Mouse (Mus musculus) left cerebral cortex, adult 2 months (tissue): ENCODE results near the gene Golga4. TPM values are rescaled to one million over a fixed set of nuclear protein-coding genes. Genes with fewer than 3 reads are reported as not detected.
"Not testable (repeated sequence)": the region's sequence is repeated elsewhere in the genome, so short reads cannot be mapped to it uniquely, and the experiment has no call there.

Source experiments
- DNase-seq, 2 experiments: peaks; one replicate each; pipeline ENCODE4 v3.0.0; 2021 to 2022; ENCODE audit warnings: low spot score in 2 of 2, mixed read lengths in 1 of 2; ENCODE audit errors: extremely low spot score in 1 of 2
- H3K27ac ChIP-seq: fragments of 200-600 bp; 2 replicates; pipeline ENCODE4 v1.8.1; 2022
- H3K4me3 ChIP-seq: fragments of 200-600 bp; 2 replicates; pipeline ENCODE4 v1.8.1; 2022
- CTCF ChIP-seq: fragments of 200-600 bp; IDR thresholded peaks from 2 replicates; pipeline ENCODE4 v1.8.1; 2022; ENCODE audit warnings: antibody characterized with exemption, mild to moderate bottlenecking, moderate library complexity
- intact Hi-C: fragments of 180-260 bp; cut with DNase I; formaldehyde crosslinking; loops from one replicate; pipeline ENCODE4 v1.15.1; 2025
- total RNA-seq, 2 experiments: library from RNA; stranded (reverse); gene quantifications; 2 replicates each; pipeline ENCODE4 v1.2.3; 2021

The Golga4 gene
- total RNA-seq, 2 experiments from 2014 or later, result 108 to 110 TPM

DNA sequence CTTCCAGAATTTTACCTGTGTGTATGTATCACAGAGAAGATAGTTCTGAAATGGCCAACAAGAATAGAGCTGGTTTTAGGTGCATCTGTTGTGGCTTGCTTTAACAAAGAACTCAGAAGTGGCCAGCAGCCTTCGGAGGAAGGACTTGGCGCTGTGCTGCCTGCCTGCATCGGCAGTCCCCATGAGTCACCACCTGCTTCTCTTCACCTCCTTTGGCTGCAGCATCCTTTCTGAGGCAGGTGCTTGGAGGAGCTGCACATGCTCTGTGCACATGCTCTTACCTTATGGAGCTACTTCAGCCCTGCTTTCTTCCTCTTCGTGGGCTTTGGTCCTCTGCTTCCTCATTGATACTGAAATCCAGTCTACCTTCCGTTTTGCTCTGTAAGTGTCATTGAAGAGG is 68.8 kb downstream of the Golga4 start:
- DNase-seq, result peak in 1 of 2 experiments; percentile 45
- no peak overlapping the region for H3K4me3 ChIP-seq
- no peak for TF ChIP-seq CTCF
- 0 out of 2 replicates have a peak overlapping the region, but pooled peaks have one; percentile 9 for H3K27ac ChIP-seq
- intact Hi-C loops, result no loop called here

DNA sequence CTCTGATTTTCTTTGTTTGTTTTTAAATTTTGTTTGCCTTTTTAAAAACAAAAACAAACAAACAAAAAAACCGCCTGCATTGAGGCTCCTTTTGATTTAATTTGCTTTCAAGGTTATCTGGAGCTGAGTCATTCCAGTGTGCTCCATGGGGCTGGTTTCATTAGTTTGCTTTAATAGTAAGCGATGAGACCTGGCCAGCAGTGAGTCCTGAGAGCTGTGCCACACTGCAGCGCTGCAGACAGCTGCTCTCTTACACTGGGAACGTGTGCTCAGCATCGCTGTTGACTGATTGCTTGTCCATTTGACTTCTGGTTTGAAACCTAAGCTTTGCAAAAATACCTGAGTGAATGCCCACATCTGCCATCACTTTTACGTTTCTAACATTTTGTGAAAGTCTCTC is 74.3 kb downstream of the Golga4 start:
- Histone ChIP-seq H3K27ac (no peak overlapping the region), H3K4me3 (no peak overlapping the region)
- DNase-seq, result no peak
- intact Hi-C loops, result no loop called here
- no peak for TF ChIP-seq CTCF

DNA sequence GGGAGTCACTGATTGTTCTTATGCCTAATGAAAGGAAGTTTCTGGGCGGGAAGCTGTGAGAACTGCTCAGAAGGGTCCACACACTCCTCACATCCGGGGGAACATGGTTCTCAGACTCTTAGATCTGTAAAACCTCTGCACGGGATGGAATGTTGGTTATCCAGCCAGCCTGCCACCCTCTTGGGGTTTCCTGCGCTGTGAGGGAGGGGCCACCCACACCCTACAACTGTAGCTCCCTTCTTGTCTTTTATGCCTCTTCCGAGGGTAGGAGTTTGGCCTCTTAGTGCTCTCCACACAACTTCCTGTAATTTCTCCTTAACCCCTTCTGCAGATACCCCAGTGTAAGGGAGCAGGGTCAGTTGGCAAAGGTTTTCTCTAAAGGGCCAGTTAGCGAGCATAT is 76.7 kb downstream of the Golga4 start:
- TF ChIP-seq CTCF, result no peak

DNA sequence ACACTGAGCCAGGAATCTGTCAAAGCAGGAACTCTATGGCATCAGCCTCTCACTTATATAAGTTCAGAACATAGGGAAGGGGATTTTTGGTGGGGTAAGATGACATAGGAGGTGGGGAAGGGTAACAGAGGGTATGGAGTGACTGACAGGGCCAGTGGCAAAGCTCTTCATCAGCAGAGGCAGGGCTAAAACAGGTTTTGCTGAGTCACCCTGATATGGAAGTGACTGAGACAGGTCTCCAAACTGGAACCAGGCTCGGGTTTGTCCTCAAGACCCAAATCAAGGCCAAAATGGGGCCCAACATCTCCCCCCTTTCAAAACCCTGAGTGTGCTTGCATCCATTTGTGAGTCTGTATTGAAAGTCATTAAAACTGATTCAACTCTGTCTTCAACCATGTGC is 78.8 kb downstream of the Golga4 start:
- Histone ChIP-seq H3K27ac (no peak overlapping the region), H3K4me3 (no peak overlapping the region)
- intact Hi-C loops, result loop anchor here (5.0 kb wide), 1 partner anchor 482 kb away; no protein-coding TSS in a partner anchor
- TF ChIP-seq CTCF, result no peak
- no peak for DNase-seq

More for the DNA sequence above, 76.7 kb downstream of the Golga4 start:
- Histone ChIP-seq H3K4me3 (no peak overlapping the region), H3K27ac (no peak overlapping the region)
- intact Hi-C loops, result no loop called here
- DNase-seq, result no peak

DNA sequence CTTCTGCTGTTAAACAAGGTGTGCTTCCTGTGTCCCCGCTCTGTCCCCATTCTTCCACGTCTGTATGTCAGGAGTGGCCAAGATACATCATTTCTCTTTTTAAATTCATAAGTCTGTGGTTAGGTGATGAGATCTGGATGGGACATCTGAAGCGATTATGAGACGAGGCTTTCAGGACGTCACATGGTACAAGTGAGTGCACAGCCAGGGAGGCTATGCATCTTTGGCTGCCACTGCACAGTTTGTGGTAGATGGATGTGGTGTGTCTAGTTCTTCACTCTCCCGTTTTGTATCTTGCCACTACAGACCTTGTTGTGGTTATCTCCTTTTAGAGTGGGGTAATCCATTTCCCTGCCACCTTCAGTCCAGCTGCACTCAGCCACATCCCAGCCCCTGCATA is 79.9 kb downstream of the Golga4 start:
- no peak for DNase-seq
- no peak for TF ChIP-seq CTCF
- no peak overlapping the region for H3K4me3 ChIP-seq
- intact Hi-C loops, result loop anchor here (5.0 kb wide), 1 partner anchor 481 kb away; no protein-coding TSS in a partner anchor
- H3K27ac ChIP-seq, result no peak overlapping the region

DNA sequence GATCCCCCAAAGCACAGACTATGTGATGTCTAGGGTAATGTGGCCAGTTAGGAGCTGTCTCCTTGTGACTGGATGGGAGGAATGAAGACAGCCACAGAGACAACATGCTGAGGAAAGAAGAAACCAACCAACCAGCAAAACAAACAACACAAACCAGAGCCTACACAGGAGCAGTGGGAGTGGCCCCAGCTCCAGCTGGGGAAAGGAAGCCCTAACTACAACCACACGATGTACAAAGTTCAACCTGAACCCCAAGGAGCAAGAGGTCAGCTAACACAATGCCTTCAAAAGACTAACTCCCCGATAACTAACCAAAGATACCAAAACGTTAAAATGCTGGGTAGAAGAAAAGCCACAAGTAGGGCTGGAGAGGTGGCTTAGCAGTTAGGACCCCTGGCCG is 81.0 kb downstream of the Golga4 start:
- TF ChIP-seq CTCF, result no peak
- Histone ChIP-seq H3K4me3 (no peak overlapping the region), H3K27ac (no peak overlapping the region)
- no peak for DNase-seq
- intact Hi-C loops, result loop anchor here (5.0 kb wide), 1 partner anchor 480 kb away; no protein-coding TSS in a partner anchor

DNA sequence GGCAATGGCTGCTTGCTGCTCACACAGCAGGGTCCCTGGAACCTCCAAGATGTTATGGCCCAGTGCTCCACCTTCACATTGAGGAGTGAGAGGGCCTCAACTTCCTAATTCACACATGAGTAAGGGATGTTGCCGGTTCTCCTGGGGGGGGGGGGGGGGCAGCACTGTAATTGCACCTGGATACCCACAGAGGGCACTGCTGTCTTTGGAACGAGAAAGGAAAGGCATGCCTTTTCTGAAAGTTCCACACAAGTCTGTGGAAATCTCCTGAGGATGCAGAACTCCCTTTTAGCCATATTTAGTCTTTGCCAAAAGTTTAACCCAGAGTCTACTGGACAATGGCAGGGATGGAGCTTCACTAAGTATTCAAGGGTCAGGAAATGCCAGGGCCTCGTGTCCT is 83.2 kb downstream of the Golga4 start:
- H3K27ac ChIP-seq, result no peak overlapping the region
- no peak for DNase-seq
- H3K4me3 ChIP-seq, result no peak overlapping the region
- intact Hi-C loops, result loop anchor here (1.0 to 5.0 kb wide), 3 partner anchors 282 to 478 kb away; no protein-coding TSS in a partner anchor
- TF ChIP-seq CTCF, result peak; percentile 72

- Histone ChIP-seq H3K4me3 (no peak overlapping the region), H3K27ac (no peak overlapping the region)
- intact Hi-C loops, result no loop called here
- no peak for DNase-seq
- TF ChIP-seq CTCF, result no peak
Measured at GRCm38 (mm10) chr9:118590230-118590629, 84.2 kb downstream of the Golga4 start.

DNA sequence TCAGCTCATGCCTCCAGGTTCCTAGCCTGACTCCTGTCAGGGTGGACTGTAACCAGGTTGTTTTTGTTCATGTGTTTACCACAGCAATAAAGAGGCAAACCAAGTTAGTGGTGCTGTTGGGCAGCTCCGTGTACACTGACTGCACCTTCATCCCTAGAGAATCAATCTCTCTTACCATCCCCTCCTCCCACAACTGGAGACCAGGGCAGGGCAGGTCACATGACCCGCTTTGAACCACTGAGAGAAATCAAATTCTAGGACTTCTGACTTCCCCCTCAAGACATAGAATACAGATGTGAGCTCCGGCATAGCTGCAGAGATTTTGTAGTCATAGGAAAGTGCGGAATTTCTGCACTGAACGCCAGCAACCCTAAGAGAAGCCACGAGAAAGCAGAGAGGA is 85.6 kb downstream of the Golga4 start:
- DNase-seq, result no peak
- intact Hi-C loops, result no loop called here
- H3K27ac ChIP-seq, result no peak overlapping the region
- no peak overlapping the region for H3K4me3 ChIP-seq
- TF ChIP-seq CTCF, result no peak

- intact Hi-C loops, result no loop called here
- TF ChIP-seq CTCF, result no peak
- DNase-seq, result no peak
- no peak overlapping the region for H3K4me3 ChIP-seq
- H3K27ac ChIP-seq, result no peak overlapping the region
Measured at GRCm38 (mm10) chr9:118592585-118593249, 86.7 kb downstream of the Golga4 start.

DNA sequence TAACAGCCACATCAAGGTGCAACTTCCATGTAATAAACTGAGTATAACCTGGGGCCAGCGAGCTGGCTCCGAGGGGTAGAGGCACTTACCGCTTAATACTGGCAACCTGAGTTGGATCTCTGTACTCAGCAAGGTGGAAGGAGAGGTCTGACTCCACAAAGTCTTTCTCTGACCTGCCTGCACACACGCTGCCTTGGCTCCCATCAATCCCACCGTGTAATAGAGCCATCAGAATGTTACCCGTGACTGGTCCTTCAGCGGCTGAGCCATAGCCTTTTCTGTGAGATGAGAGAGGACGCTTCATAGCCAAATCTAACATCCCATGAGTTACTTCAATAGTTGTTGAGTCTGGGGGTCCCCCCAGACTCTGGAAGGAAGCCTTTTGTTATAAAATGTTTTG is 87.4 kb downstream of the Golga4 start:
- Histone ChIP-seq H3K27ac (no peak overlapping the region), H3K4me3 (no peak overlapping the region)
- intact Hi-C loops, result no loop called here
- TF ChIP-seq CTCF, result no peak
- no peak for DNase-seq

DNA sequence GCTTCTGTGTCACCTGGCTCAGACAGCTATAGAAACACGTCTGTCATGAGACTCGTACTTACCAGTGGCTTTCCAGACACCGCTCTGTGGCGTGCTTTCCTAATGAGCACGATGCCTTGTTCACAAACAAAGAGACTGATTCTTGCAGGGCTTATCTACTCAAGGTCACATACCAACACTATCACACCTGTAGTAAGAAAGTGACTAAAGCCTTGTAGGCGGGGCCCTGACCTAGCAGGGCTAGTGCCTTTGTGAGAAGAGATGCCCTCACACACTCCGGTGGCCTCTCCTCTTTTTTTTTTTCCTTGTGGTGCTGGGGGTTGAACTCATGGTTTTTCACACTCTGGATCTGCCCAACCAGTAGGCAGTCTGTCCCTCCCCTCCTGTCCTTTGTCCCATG is 90.7 kb downstream of the Golga4 start:
- H3K4me3 ChIP-seq, result no peak overlapping the region
- TF ChIP-seq CTCF, result no peak
- intact Hi-C loops, result no loop called here
- DNase-seq, result no peak
- H3K27ac ChIP-seq, result no peak overlapping the region

GRCm38 (mm10) chr9:118600393-118600792 is 94.3 kb downstream of the Golga4 start:
- DNase-seq, intact Hi-C loops, H3K4me3 ChIP-seq, H3K27ac ChIP-seq: not testable (repeated sequence)
